Mouse (Mus musculus) heart, adult 2 months (tissue): Measurements from ENCODE around the gene Swi5. TPM values are rescaled to one million over a fixed set of nuclear protein-coding genes. Genes with fewer than 3 reads are reported as not detected.

Experiments used
- DNase-seq, 2 experiments: peaks; one replicate each; pipeline ENCODE4 v3.0.0; 2021
- H3K27ac ChIP-seq: fragments of 200-600 bp; 2 replicates; pipeline ENCODE4 v1.8.1; 2022
- H3K27me3 ChIP-seq: fragments of 200-500 bp; 2 replicates; pipeline ENCODE4 v1.6.1; 2012; ENCODE audit warnings: mild to moderate bottlenecking, low read length, inconsistent platforms, mixed read lengths; ENCODE audit not compliant: control insufficient read depth, insufficient read depth
- H3K36me3 ChIP-seq: fragments of 200-500 bp; 2 replicates; pipeline ENCODE4 v1.6.1; 2012; ENCODE audit warnings: low read length, inconsistent platforms; ENCODE audit not compliant: control insufficient read depth, insufficient read depth
- H3K4me1 ChIP-seq: fragments of 200-500 bp; 2 replicates; pipeline ENCODE4 v1.6.1; 2011; ENCODE audit warnings: low read length; ENCODE audit not compliant: control insufficient read depth, insufficient read depth
- H3K4me3 ChIP-seq: fragments of 200-600 bp; 2 replicates; pipeline ENCODE4 v1.8.1; 2022
- H3K79me2 ChIP-seq: fragments of 200-500 bp; replicated peaks from 2 replicates; pipeline ENCODE4 v1.6.1; 2012; ENCODE audit warnings: mild to moderate bottlenecking, inconsistent platforms, low read length, moderate library complexity, mixed read lengths; ENCODE audit not compliant: control insufficient read depth, insufficient read depth
- H3K9ac ChIP-seq: fragments of 200-500 bp; 2 replicates; pipeline ENCODE4 v1.6.1; 2012; ENCODE audit warnings: low read depth, mild to moderate bottlenecking, control low read depth, inconsistent platforms, low read length, mixed read lengths
- CTCF ChIP-seq: fragments of 200-600 bp; IDR thresholded peaks from 2 replicates; pipeline ENCODE4 v1.8.1; 2022; ENCODE audit warnings: antibody characterized with exemption, mild to moderate bottlenecking, moderate library complexity
- EP300 ChIP-seq: fragments of 200-500 bp; IDR thresholded peaks from 2 replicates; pipeline ENCODE4 v1.6.1; 2011; ENCODE audit warnings: low read depth, low read length, control low read depth; ENCODE audit not compliant: insufficient read depth
- POLR2A ChIP-seq: fragments of 200-500 bp; IDR thresholded peaks from 2 replicates; pipeline ENCODE4 v1.6.1; 2011; ENCODE audit warnings: mild to moderate bottlenecking, low read depth, low read length, control low read depth; ENCODE audit not compliant: insufficient read depth
- WGBS: fragments of 180-500 bp; shearing (Covaris S2); methylation state at CpG from one replicate; pipeline ENCODE4 v1.1.7; 2018; 5-methylcytosine and 5-hydroxymethylcytosine counted together
- intact Hi-C: fragments of 180-260 bp; cut with DNase I; formaldehyde crosslinking; loops from one replicate; pipeline ENCODE4 v1.15.1; 2025
- polyA plus RNA-seq: library from polyadenylated mRNA; depleted of rRNA; stranded (reverse); fragments of >200 nt; gene quantifications from 2 replicates; pipeline ENCODE4 v1.2.3, GENCODE M21; 2012
- total RNA-seq, 2 experiments: library from RNA; stranded (reverse); gene quantifications; 2 replicates each; pipeline ENCODE4 v1.2.3; 2021

Gene Swi5
- total and polyA plus RNA-seq, 3 experiments: 173 to 233 (median 205) TPM

GRCm38 (mm10) chr2:32251791-32252527 is 35.9 kb downstream of the Swi5 start:
- peak in 1 of 2 experiments; percentile 42 for DNase-seq
- H3K9ac ChIP-seq: no peak overlapping the region
- WGBS: 70% methylated on average over 12 of the region's 12 CpGs
- H3K27ac ChIP-seq: no peak overlapping the region
- H3K79me2 ChIP-seq: no peaks in the 10 kb centered on the region
- intact Hi-C loops: no loop called here
- H3K4me3 ChIP-seq: no peak overlapping the region
- no peaks in the 10 kb centered on the region; the same call in 1 of the 2 replicates for H3K4me1 ChIP-seq
- no peaks in the 10 kb centered on the region for H3K27me3 ChIP-seq
- TF ChIP-seq EP300: no peak
- no peaks in the 10 kb centered on the region for H3K36me3 ChIP-seq

- DNase-seq: peak; percentile 43 to 48
- Histone ChIP-seq H3K27me3 (no peaks in the 10 kb centered on the region), H3K27ac (no peak overlapping the region)
These were observed 39.2 kb downstream of the Swi5 start for GRCm38 (mm10) chr2:32248377-32249361.

GRCm38 (mm10) chr2:32246741-32247140 is 41.1 kb downstream of the Swi5 start:
- intact Hi-C loops: no loop called here
- Histone ChIP-seq H3K4me1 (no peaks in the 10 kb centered on the region; the same call in 1 of the 2 replicates), H3K36me3 (no peaks in the 10 kb centered on the region), H3K27ac (no peak overlapping the region), H3K4me3 (no peak overlapping the region), H3K9ac (no peak overlapping the region), H3K27me3 (no peaks in the 10 kb centered on the region), H3K79me2 (no peaks in the 10 kb centered on the region)
- WGBS: 80% methylated on average over 4 of the region's 4 CpGs
- no peak for DNase-seq
- TF ChIP-seq EP300 (no peak), CTCF (no peak)

More at GRCm38 (mm10) chr2:32248377-32249361, 39.2 kb downstream of the Swi5 start:
- whole genome bisulfite sequencing: 69% methylated on average over 10 of the region's 10 CpGs
- Histone ChIP-seq H3K4me1 (no peaks in the 10 kb centered on the region; the same call in 1 of the 2 replicates), H3K4me3 (no peak overlapping the region), H3K79me2 (no peaks in the 10 kb centered on the region), H3K36me3 (no peaks in the 10 kb centered on the region), H3K9ac (no peak overlapping the region)
- TF ChIP-seq CTCF (no peak), EP300 (no peak), POLR2A (no peak)
- intact Hi-C loops: no loop called here

DNA sequence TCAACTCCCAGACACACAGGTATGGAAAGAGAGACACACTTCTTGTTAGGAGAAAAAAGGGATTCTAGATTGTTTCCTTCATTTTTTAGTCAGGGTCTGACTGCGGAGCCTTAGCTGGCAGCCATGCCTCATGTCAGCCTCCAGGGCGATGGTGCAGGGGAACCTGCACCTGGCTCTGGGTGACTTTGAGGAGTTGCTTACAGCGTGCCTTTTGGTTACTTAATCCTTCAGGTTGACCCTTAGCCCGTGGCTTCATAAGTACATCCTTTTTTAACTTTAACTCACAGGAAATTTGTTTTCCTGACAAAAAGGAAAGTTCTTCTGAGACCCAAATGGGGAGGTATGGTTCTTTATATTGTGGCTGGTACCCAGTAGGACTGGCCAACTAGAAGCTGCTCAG is 44.9 kb downstream of the Swi5 start:
- Histone ChIP-seq H3K4me1 (no peaks in the 10 kb centered on the region), H3K36me3 (no peaks in the 10 kb centered on the region), H3K27me3 (no peaks in the 10 kb centered on the region), H3K9ac (no peak overlapping the region), H3K79me2 (no peaks in the 10 kb centered on the region), H3K4me3 (no peak overlapping the region), H3K27ac (no peak overlapping the region)
- DNase-seq: no peak
- intact Hi-C loops: no loop called here
- WGBS: 79% methylated on average over 4 of the region's 4 CpGs
- no peak for TF ChIP-seq POLR2A
- no peak for TF ChIP-seq EP300
- TF ChIP-seq CTCF: no peak

- no peaks in the 10 kb centered on the region for H3K36me3 ChIP-seq
- 88% methylated on average over 5 of the region's 5 CpGs for WGBS
- no peak for DNase-seq
- H3K9ac ChIP-seq: no peak overlapping the region
- no peak overlapping the region for H3K27ac ChIP-seq
- intact Hi-C loops: no loop called here
- no peaks in the 10 kb centered on the region for H3K79me2 ChIP-seq
- H3K27me3 ChIP-seq: no peaks in the 10 kb centered on the region
- TF ChIP-seq EP300 (no peak), POLR2A (no peak), CTCF (no peak)
- H3K4me3 ChIP-seq: no peak overlapping the region
- peaks cover 2% of the 10 kb centered on the region; the same call in 1 of the 2 replicates for H3K4me1 ChIP-seq
These were observed 47.3 kb downstream of the Swi5 start for GRCm38 (mm10) chr2:32240591-32240990.
